Mouse (Mus musculus) liver, adult 2 months (tissue): Measurements from ENCODE around the gene Ten1.

Source experiments
- CTCF ChIP-seq: fragments of 200-500 bp; IDR thresholded peaks from 2 replicates; pipeline ENCODE4 v1.5.1; 2011; ENCODE audit warnings: low read depth, low read length, control low read depth
- POLR2A ChIP-seq: fragments of 200-500 bp; IDR thresholded peaks from 2 replicates; pipeline ENCODE4 v1.6.1; 2011; ENCODE audit warnings: low read length, control low read depth; ENCODE audit not compliant: insufficient read depth; ENCODE audit errors: extremely low read depth

- TF ChIP-seq CTCF: no peak
- TF ChIP-seq POLR2A: no peak
These were observed 47.7 kb upstream of the Ten1 start for GRCm38 (mm10) chr11:116150960-116151359.
